Mouse (Mus musculus) heart, postnatal 0 days (tissue): ENCODE measurements around the gene Bptf. TPM values are rescaled to one million over a fixed set of nuclear protein-coding genes. Genes with fewer than 3 reads are reported as not detected.
A peak's percentile ranks its signal among the peaks of the same experiment; 100 is the strongest.
"Not testable (repeated sequence)": the region's sequence is repeated elsewhere in the genome, so short reads cannot be mapped to it uniquely, and the experiment has no call there.

Experiments used
- ATAC-seq: fragments of 200-750 bp; cut with Nextera tagmentation; 2 replicates; pipeline ENCODE4 v1.8.0; 2017; ENCODE audit warnings: low read depth, moderate number of reproducible peaks, moderate library complexity; ENCODE audit not compliant: insufficient read depth
- DNase-seq: peaks from one replicate; pipeline ENCODE4 v3.0.0-alpha.2; 2016; ENCODE audit warnings: low spot score
- H3K27ac ChIP-seq: fragments of 300-500 bp; sonication (generic); 2 replicates; pipeline ENCODE4 v1.5.1; 2014; ENCODE audit warnings: low read depth, mild to moderate bottlenecking
- H3K27me3 ChIP-seq: fragments of 300-500 bp; sonication (generic); 2 replicates; pipeline ENCODE4 v1.6.1; 2014; ENCODE audit warnings: low read length, mixed read lengths; ENCODE audit not compliant: control insufficient read depth, insufficient read depth
- H3K36me3 ChIP-seq: fragments of 300-500 bp; sonication (generic); replicated peaks from 2 replicates; pipeline ENCODE4 v1.6.1; 2014; ENCODE audit warnings: low read length, mixed read lengths; ENCODE audit not compliant: control insufficient read depth, insufficient read depth
- H3K4me1 ChIP-seq: fragments of 300-500 bp; sonication (generic); 2 replicates; pipeline ENCODE4 v1.6.1; 2014; ENCODE audit warnings: antibody characterized with exemption; ENCODE audit not compliant: control insufficient read depth, insufficient read depth
- H3K4me2 ChIP-seq: fragments of 300-500 bp; sonication (generic); 2 replicates; pipeline ENCODE4 v1.6.1; 2014; ENCODE audit warnings: low read depth, mild to moderate bottlenecking, low read length, moderate library complexity
- H3K4me3 ChIP-seq: fragments of 300-500 bp; sonication (generic); 2 replicates; pipeline ENCODE4 v1.5.1; 2014; ENCODE audit warnings: low read depth, low read length
- H3K9ac ChIP-seq: fragments of 300-500 bp; sonication (generic); replicated peaks from 2 replicates; pipeline ENCODE4 v1.6.1; 2014; ENCODE audit warnings: low read depth, low read length, mixed read lengths
- H3K9me3 ChIP-seq: fragments of 300-500 bp; sonication (generic); replicated peaks from 2 replicates; pipeline ENCODE4 v1.6.1; 2016; ENCODE audit warnings: low read length; ENCODE audit not compliant: control insufficient read depth
- CTCF ChIP-seq: IDR thresholded peaks from 2 replicates; pipeline ENCODE4 v1.5.1; 2016; ENCODE audit warnings: antibody characterized with exemption, control low read depth, low read depth
- EP300 ChIP-seq: IDR thresholded peaks from 2 replicates; pipeline ENCODE4 v1.6.1; 2016; ENCODE audit warnings: antibody characterized with exemption, low read depth
- WGBS: fragments of 180-500 bp; shearing (Covaris S2); extraction: QIAGEN DNeasy Blood & Tissue Kit; methylation state at CpG from one replicate; pipeline ENCODE4 v1.1.7; 2014; 5-methylcytosine and 5-hydroxymethylcytosine counted together
- polyA plus RNA-seq: library from polyadenylated mRNA; unstranded; fragments of >200 nt; fragmentation: Nextera tagmentation; extraction: Ambion mirVana; gene quantifications from 2 replicates; pipeline ENCODE4 v1.2.1, GENCODE M21; 2015
- total RNA-seq: library from RNA; depleted of rRNA; stranded (reverse); fragments of >200 nt; gene quantifications from 2 replicates; pipeline ENCODE4 v1.2.3, GENCODE M21; 2014; ENCODE audit warnings: low replicate concordance

Bptf gene
- total and polyA plus RNA-seq, 2 experiments from 2014 or later: 11.8 to 13.7 TPM

DNA sequence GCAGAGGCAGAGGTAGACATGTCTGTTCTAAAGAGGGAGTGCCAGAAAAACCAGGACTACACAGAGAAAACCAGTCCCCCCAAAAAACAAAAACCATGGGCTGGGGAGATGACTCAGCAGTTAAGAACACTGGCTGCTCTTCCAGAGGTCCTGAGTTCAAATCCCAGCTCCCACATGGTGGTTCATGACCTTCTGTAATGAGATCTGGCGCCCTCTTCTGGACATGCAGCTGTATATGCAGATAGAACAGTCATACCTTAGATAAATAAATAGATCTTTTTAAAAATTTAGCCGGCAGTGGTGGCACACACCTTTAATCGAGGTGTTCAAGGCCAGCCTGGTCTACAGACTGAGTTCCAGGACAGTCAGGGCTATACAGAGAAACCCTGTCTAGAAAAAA, 6.7 kb upstream of the Bptf start:
- Histone ChIP-seq H3K9ac (no peak overlapping the region), H3K36me3 (no peaks in the 10 kb centered on the region), H3K27ac (no peak overlapping the region), H3K9me3 (no peaks in the 10 kb centered on the region), H3K4me3 (no peak overlapping the region), H3K4me2 (no peak overlapping the region), H3K27me3 (no peaks in the 10 kb centered on the region), H3K4me1 (no peaks in the 10 kb centered on the region)
- WGBS: 71% methylated on average over 3 of the region's 3 CpGs
- ATAC-seq (no peak), DNase-seq (no peak)
- TF ChIP-seq EP300 (no peak), CTCF (peak; percentile 10)

DNA sequence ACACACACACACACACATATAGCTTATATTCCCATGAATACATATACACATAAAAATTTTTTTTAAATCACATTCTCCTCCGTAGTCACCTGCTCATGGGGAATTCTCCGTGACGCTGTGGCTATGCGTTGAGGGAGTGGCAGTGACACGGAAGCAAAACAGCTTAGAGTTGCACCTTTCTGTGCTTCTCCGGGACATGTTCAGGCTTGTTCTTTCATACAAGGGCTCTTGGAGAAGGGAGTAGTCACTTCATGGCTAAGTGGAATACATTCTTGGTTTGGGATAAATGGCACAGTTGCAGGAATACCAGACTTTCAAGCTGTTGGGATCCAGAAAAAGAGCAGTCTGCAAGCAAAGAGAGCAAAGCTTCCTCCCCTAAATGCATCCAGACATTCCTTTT, 5.7 kb upstream of the Bptf start:
- H3K4me1 ChIP-seq: no peaks in the 10 kb centered on the region
- DNase-seq: no peak
- H3K9ac ChIP-seq: no peak overlapping the region
- H3K27ac ChIP-seq: no peak overlapping the region
- ATAC-seq: no peak
- 98% methylated on average over 6 of the region's 6 CpGs for WGBS
- H3K27me3 ChIP-seq: no peaks in the 10 kb centered on the region
- H3K36me3 ChIP-seq: no peaks in the 10 kb centered on the region
- TF ChIP-seq CTCF (no peak), EP300 (no peak)
- H3K9me3 ChIP-seq: no peaks in the 10 kb centered on the region
- no peak overlapping the region for H3K4me3 ChIP-seq
- H3K4me2 ChIP-seq: no peak overlapping the region

DNA sequence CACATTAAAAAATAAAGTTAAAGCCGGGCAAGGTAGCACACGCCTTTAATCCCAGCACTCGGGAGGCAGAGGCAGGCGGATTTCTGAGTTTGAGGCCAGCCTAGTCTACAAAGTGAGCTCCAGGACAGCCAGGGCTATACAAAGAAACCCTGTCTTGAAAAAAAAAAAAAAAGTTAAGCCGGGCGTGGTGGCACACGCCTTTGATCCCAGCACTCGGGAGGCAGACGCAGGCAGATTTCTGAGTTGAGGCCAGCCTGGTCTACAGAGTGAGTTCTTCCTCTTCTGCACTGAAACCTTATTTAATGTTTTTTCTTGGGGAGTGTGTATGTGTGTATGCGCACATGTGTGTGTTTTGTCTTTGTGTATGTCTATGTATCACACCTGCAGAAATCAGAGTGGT, 4.5 kb upstream of the Bptf start:
- H3K4me2 ChIP-seq, H3K27me3 ChIP-seq, H3K4me1 ChIP-seq, H3K27ac ChIP-seq, H3K36me3 ChIP-seq, H3K9ac ChIP-seq, ATAC-seq, H3K9me3 ChIP-seq, H3K4me3 ChIP-seq, DNase-seq: not testable (repeated sequence)
- WGBS: 95% methylated on average over 10 of the region's 10 CpGs

DNA sequence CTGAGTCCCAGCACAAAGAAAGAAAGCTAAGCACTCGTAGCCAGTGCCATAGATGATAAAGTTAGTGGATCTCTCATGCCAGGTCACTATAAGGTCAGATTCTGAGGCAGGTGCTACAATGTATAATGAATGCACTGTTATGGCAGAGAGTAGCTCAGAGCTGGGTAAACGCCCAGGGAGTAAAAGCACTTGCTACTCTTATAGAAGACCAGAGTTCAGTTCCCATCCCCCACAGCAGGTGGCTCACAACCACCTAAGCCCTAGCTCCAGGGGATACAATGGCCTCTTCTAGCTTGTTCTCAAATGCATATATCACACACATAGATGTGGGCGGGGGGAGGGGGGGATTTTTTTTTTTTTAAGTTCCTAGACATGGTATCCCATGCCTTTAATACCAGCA, 3.8 kb upstream of the Bptf start:
- no peaks in the 10 kb centered on the region for H3K36me3 ChIP-seq
- WGBS: 51% methylated on average over 3 of the region's 3 CpGs
- H3K4me1 ChIP-seq: no peaks in the 10 kb centered on the region
- H3K27ac ChIP-seq: no peak overlapping the region
- no peak overlapping the region for H3K9ac ChIP-seq
- no peaks in the 10 kb centered on the region for H3K9me3 ChIP-seq
- H3K27me3 ChIP-seq: no peaks in the 10 kb centered on the region
- ATAC-seq (no peak), DNase-seq (no peak)
- no peak for TF ChIP-seq EP300
- no peak overlapping the region for H3K4me3 ChIP-seq
- no peak overlapping the region for H3K4me2 ChIP-seq

DNA sequence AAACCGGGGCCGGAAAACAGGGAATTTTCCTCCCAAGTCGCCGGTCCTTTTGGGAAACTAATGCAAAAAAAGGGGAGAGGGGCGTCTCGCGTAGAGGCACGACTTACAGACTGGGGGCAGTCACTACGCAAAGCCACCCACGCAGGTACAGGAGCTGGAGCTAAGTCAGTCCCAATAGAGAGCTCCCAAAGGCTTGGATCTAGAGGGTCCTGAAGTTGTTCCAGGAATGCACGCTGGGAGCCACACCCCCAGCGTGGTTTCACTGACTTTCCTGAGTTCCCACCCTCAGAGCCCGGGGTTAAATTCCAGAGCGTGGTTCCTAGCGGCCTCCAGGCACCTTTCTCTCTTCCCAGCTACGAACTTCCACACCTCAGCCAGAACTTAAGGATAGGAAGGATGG, 499 bp upstream of the Bptf start:
- TF ChIP-seq CTCF (no peak), EP300 (no peak)
- peaks cover 14% of the 10 kb centered on the region; the same call in 1 of the 2 replicates for H3K4me1 ChIP-seq
- DNase-seq (no peak), ATAC-seq (0 out of 2 replicates have a peak, but pooled peaks have one; percentile 9)
- H3K9ac ChIP-seq: peak overlapping the region; percentile 96
- peak overlapping the region; percentile 84 for H3K4me3 ChIP-seq
- peak overlapping the region; percentile 93 for H3K4me2 ChIP-seq
- H3K9me3 ChIP-seq: no peaks in the 10 kb centered on the region
- H3K27me3 ChIP-seq: no peaks in the 10 kb centered on the region
- peak overlapping the region; percentile 96; the same call in 1 of the 2 replicates for H3K27ac ChIP-seq
- WGBS: under 1% methylated on average over 16 of the region's 16 CpGs
- H3K36me3 ChIP-seq: no peaks in the 10 kb centered on the region

DNA sequence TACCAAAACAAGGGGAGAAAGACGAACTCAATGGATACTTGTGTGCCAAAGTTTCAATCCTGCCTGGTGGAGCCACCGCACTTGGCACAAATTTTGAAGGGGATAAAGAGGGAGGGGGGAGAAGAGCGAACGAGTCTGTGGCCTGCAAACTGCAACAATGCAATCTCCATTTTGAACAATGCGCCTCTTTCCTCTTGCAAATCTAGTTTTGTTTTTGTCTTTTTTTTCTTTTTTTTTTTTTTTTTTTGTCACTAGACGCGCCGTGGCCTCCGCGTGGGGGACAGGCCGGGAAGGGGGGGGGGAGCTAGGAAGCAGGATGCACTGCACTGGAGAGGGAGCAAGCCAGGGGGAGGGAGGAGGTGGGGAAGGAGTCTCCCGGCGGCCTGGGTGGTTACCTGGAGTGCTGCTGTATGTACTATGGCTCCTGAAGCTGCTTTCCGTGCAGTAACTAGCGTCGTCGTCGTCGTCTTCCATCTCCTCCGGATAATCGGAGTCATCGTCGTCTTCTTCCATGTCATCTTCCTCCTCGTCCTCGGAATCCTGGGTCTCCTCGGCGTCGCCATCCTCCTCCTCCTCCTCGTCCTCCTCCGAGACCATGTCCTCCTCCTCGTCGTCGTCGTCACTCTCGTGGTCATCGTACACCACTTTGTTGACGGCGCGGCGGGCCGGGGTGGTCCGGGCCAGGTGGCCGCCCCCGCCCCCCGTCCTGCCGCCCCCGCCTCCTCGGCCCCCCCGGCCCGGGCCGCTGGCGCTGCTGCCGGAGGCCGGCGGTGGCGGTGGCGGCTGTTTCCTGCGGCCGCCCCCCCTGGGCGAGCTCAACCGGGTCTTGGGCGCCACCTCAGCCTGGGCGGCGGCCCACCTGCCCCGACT, 813 bp downstream of the Bptf start:
- WGBS: 1% methylated on average over 50 of the region's 65 CpGs
- H3K9ac ChIP-seq: peak overlapping the region; percentile 96
- TF ChIP-seq EP300 (no peak), CTCF (no peak)
- H3K36me3 ChIP-seq: no peaks in the 10 kb centered on the region
- DNase-seq (peak; percentile 58), ATAC-seq (peak; percentile 68)
- peaks cover 14% of the 10 kb centered on the region; the same call in 1 of the 2 replicates for H3K4me1 ChIP-seq
- H3K9me3 ChIP-seq: no peaks in the 10 kb centered on the region
- peak overlapping the region; percentile 93 for H3K4me2 ChIP-seq
- H3K27me3 ChIP-seq: no peaks in the 10 kb centered on the region
- peak overlapping the region; percentile 96 for H3K27ac ChIP-seq
- H3K4me3 ChIP-seq: peak overlapping the region; percentile 84
